19 mouse cellular contexts compared by ENCODE assay signal in the genomic region with DNA sequence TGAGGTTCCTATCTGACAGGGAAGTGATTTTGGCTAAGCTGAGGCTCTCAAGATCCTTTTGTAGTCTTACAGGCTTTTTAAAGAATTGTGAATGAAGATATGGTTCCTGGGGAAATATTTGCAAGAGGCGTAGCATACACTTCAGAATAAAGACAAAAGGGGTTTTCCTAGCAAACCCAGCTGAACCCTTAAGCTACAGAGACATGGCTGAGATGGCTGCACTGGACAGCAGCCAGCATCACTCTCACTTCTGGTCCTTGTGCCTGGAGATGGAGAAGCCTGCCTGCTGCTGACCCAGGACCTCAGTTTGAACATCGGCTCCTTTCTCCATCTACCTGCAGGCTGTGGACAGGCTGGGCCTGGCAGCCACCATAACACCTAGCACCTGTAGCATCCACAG.
"Had no signal": no experiment of that assay in that cellular context is flagged by ENCODE, and none has a peak within 500 bp of the region (broad histone marks: within the 10 kb centered on the region; RNA-seq: fewer than 3 reads in every experiment).

No protein-coding gene starts in this region.

- ATAC-seq: hindbrain, postnatal 0 days; inflammation-experienced regulatory T-cells, adult 6 months; intestine, embryonic 16.5 days; midbrain, embryonic 13.5 days; midbrain, embryonic 16.5 days had no signal

- H3K4me3 ChIP-seq: liver, embryonic 15.5 days; megakaryocyte, embryonic 14.5 days; midbrain, embryonic 10.5 days; midbrain, embryonic 13.5 days; myocyte; neural tube, embryonic 13.5 days had no signal

- H3K4me1 ChIP-seq: midbrain, embryonic 10.5 days; midbrain, embryonic 13.5 days; neural tube, embryonic 13.5 days had no signal

- H3K9me3 ChIP-seq: liver, embryonic 15.5 days; megakaryocyte, embryonic 14.5 days; midbrain, embryonic 10.5 days; midbrain, embryonic 13.5 days; neural tube, embryonic 13.5 days had no signal

- H3K36me3 ChIP-seq: midbrain, embryonic 13.5 days; neural tube, embryonic 13.5 days had no signal

- H3K4me2 ChIP-seq: liver, embryonic 11.5 days; liver, embryonic 15.5 days; midbrain, embryonic 13.5 days; neural tube, embryonic 13.5 days had no signal

- DNase-seq: kidney, adult 18-20 months; kidney, adult 9 months; kidney, postnatal 14 days; kidney, postnatal 4 days; lung, adult 18-20 months; retina, postnatal 1 day; thymus, adult 2 months; thymus, postnatal 14 days had no signal

- H3K9ac ChIP-seq: liver, embryonic 15.5 days; midbrain, embryonic 13.5 days; neural tube, embryonic 13.5 days had no signal

- H3K27me3 ChIP-seq: liver, embryonic 15.5 days; midbrain, embryonic 13.5 days; neural tube, embryonic 13.5 days had no signal

- H3K27ac ChIP-seq: hindbrain, postnatal 0 days; liver, embryonic 15.5 days; midbrain, embryonic 10.5 days; midbrain, embryonic 13.5 days; neural tube, embryonic 13.5 days had no signal
